Mouse (Mus musculus): ENCODE results near the gene Tmem116.
"Not testable (repeated sequence)": the region's sequence is repeated elsewhere in the genome, so short reads cannot be mapped to it uniquely, and the experiment has no call there.

The Tmem116 gene

GRCm38 (mm10) chr5:121463601-121464250 is 12.0 kb downstream of the Tmem116 start:
- no peak for DNase-seq

- no peak for DNase-seq
Measured at GRCm38 (mm10) chr5:121469566-121469965, 17.9 kb downstream of the Tmem116 start.

- no peak for DNase-seq
Measured at GRCm38 (mm10) chr5:121472411-121472810, 20.7 kb downstream of the Tmem116 start.

GRCm38 (mm10) chr5:121474610-121475009 is 22.9 kb downstream of the Tmem116 start:
- DNase-seq = no peak

GRCm38 (mm10) chr5:121476040-121476439 is 24.3 kb downstream of the Tmem116 start:
- no peak for DNase-seq

GRCm38 (mm10) chr5:121477680-121478079 is 26.0 kb downstream of the Tmem116 start:
- DNase-seq = peak; percentile 59 to 68

- no peak for DNase-seq
Measured at GRCm38 (mm10) chr5:121484801-121485200, 33.1 kb downstream of the Tmem116 start.

GRCm38 (mm10) chr5:121493305-121493704 is 41.6 kb downstream of the Tmem116 start:
- no peak for DNase-seq

- no peak for DNase-seq
Measured at GRCm38 (mm10) chr5:121500719-121501118, 49.0 kb downstream of the Tmem116 start.

- DNase-seq = not testable (repeated sequence)
Measured at GRCm38 (mm10) chr5:121501424-121501996, 49.8 kb downstream of the Tmem116 start.

GRCm38 (mm10) chr5:121503231-121503630 is 51.5 kb downstream of the Tmem116 start, which contains the start of gene Adam1b:
Adam1b (minus strand) TSS chr5:121503435.
- no peak for DNase-seq

GRCm38 (mm10) chr5:121506846-121507245 is 55.2 kb downstream of the Tmem116 start:
- no peak for DNase-seq

GRCm38 (mm10) chr5:121510009-121510408 is 58.3 kb downstream of the Tmem116 start:
- no peak for DNase-seq

GRCm38 (mm10) chr5:121518983-121519382 is 67.3 kb downstream of the Tmem116 start:
- DNase-seq = no peak

- DNase-seq = not testable (repeated sequence)
Measured at GRCm38 (mm10) chr5:121519758-121520157, 68.1 kb downstream of the Tmem116 start.

GRCm38 (mm10) chr5:121525774-121526450 is 74.2 kb downstream of the Tmem116 start:
- DNase-seq = no peak

GRCm38 (mm10) chr5:121526526-121526925 is 74.8 kb downstream of the Tmem116 start:
- DNase-seq = no peak

GRCm38 (mm10) chr5:121526961-121527360 is 75.3 kb downstream of the Tmem116 start:
- DNase-seq = no peak

- peak; percentile 49 for DNase-seq
Measured at GRCm38 (mm10) chr5:121534521-121534920, 82.8 kb downstream of the Tmem116 start.

- DNase-seq = no peak
Measured at GRCm38 (mm10) chr5:121535116-121535515, 83.4 kb downstream of the Tmem116 start.

- no peak for DNase-seq
Measured at GRCm38 (mm10) chr5:121536921-121537555, 85.3 kb downstream of the Tmem116 start.

- no peak for DNase-seq
Measured at GRCm38 (mm10) chr5:121537588-121537987, 85.9 kb downstream of the Tmem116 start.

- no peak for DNase-seq
Measured at GRCm38 (mm10) chr5:121540066-121540465, 88.4 kb downstream of the Tmem116 start.

- peak in 1 of 2 experiments; percentile 6 for DNase-seq
Measured at GRCm38 (mm10) chr5:121541235-121541634, 89.5 kb downstream of the Tmem116 start.

Measured in B cell, adult 2 months (primary cell).